Mouse (Mus musculus) liver, embryonic 18 days (tissue): ENCODE measurements around the gene Slc6a18. TPM values are rescaled to one million over a fixed set of nuclear protein-coding genes. Genes with fewer than 3 reads are reported as not detected.

Source experiments
- polyA plus RNA-seq: library from polyadenylated mRNA; depleted of rRNA; stranded (reverse); fragments of >200 nt; gene quantifications from 2 replicates; pipeline ENCODE4 v1.2.3, GENCODE M21; 2012; rRNA removed

The Slc6a18 gene
- polyA plus RNA-seq, result 0.01 TPM in 1 of 2 replicates, not detected in the other

GRCm38 (mm10) chr13:73677853-73678252 is at the start of gene Slc6a18:
Gene Slc6a18 (minus strand): TSS chr13:73678023.

GRCm38 (mm10) chr13:73704694-73705325 is 27.0 kb upstream of the Slc6a18 start, which contains the start of gene Slc6a19:
Gene Slc6a19 (minus strand): TSS chr13:73704865.

GRCm38 (mm10) chr13:73626745-73627549 is 50.9 kb downstream of the Slc6a18 start, which contains the start of gene Tert:
Gene Tert (plus strand): TSS chr13:73626911.

Other genes with a start within 250 kb of the Slc6a18 start
- gene Lpcat1, start 210.8 kb downstream of the Slc6a18 start, polyA plus RNA-seq, result 25.9 and 26.3 TPM in 2 replicates
- gene Slc6a3, start 141.3 kb downstream of the Slc6a18 start, polyA plus RNA-seq, result 0.35 TPM in 2 replicates
- 49.9 and 54.2 TPM in 2 replicates for gene Clptm1l, start 74.0 kb downstream of the Slc6a18 start, polyA plus RNA-seq
- 2.7 and 2.8 TPM in 2 replicates for gene Tert, start 51.1 kb downstream of the Slc6a18 start, polyA plus RNA-seq
- gene Slc6a19, start 26.8 kb upstream of the Slc6a18 start, polyA plus RNA-seq, result 1.4 and 1.7 TPM in 2 replicates
- 14.3 and 16.5 TPM in 2 replicates for gene Slc12a7, start 55.1 kb upstream of the Slc6a18 start, polyA plus RNA-seq
- 0.17 and 0.22 TPM in 2 replicates for gene Nkd2, start 169.6 kb upstream of the Slc6a18 start, polyA plus RNA-seq